Mouse (Mus musculus) gastrocnemius, postnatal 4 days (tissue): ENCODE data around the gene Rasal2. TPM values are rescaled to one million over a fixed set of nuclear protein-coding genes. Genes with fewer than 3 reads are reported as not detected.

Experiments
- DNase-seq, 2 experiments: peaks; one replicate each; pipeline ENCODE4 v3.0.0; 2021 to 2022; ENCODE audit warnings: low spot score in 2 of 2, mixed read lengths in 2 of 2
- total RNA-seq, 2 experiments: library from RNA; stranded (reverse); gene quantifications; 2 replicates each; pipeline ENCODE4 v1.2.3; 2021

The Rasal2 gene
- total RNA-seq, 2 experiments from 2014 or later, result 15.7 to 20.9 TPM

GRCm38 (mm10) chr1:157443026-157443722, 30.8 kb upstream of the Rasal2 start:
- DNase-seq, result peak in 1 of 2 experiments; percentile 11

- no peak for DNase-seq
These were observed 27.7 kb upstream of the Rasal2 start for GRCm38 (mm10) chr1:157439973-157440641.

GRCm38 (mm10) chr1:157439101-157439500, 26.7 kb upstream of the Rasal2 start:
- DNase-seq, result no peak

GRCm38 (mm10) chr1:157438290-157438689, 25.9 kb upstream of the Rasal2 start:
- no peak for DNase-seq

- no peak for DNase-seq
These were observed 23.5 kb upstream of the Rasal2 start for GRCm38 (mm10) chr1:157435926-157436325.

GRCm38 (mm10) chr1:157434404-157434803, 22.0 kb upstream of the Rasal2 start:
- no peak for DNase-seq

GRCm38 (mm10) chr1:157433316-157433715, 20.9 kb upstream of the Rasal2 start:
- DNase-seq, result no peak

GRCm38 (mm10) chr1:157428366-157428765, 16.0 kb upstream of the Rasal2 start:
- DNase-seq, result no peak

- no peak for DNase-seq
These were observed 15.2 kb upstream of the Rasal2 start for GRCm38 (mm10) chr1:157427604-157428003.

- no peak for DNase-seq
These were observed 14.5 kb upstream of the Rasal2 start for GRCm38 (mm10) chr1:157426933-157427332.

GRCm38 (mm10) chr1:157425741-157426427, 13.5 kb upstream of the Rasal2 start:
- no peak for DNase-seq

- DNase-seq, result no peak
These were observed 5.5 kb upstream of the Rasal2 start for GRCm38 (mm10) chr1:157417861-157418260.

- DNase-seq, result no peak
These were observed 5.0 kb upstream of the Rasal2 start for GRCm38 (mm10) chr1:157417414-157417813.

- DNase-seq, result no peak
These were observed 4.2 kb upstream of the Rasal2 start for GRCm38 (mm10) chr1:157416628-157417027.

GRCm38 (mm10) chr1:157415771-157416170, 3.4 kb upstream of the Rasal2 start:
- no peak for DNase-seq

- peak; percentile 43 to 69 for DNase-seq
These were observed 549 bp downstream of the Rasal2 start for GRCm38 (mm10) chr1:157411711-157412380.

GRCm38 (mm10) chr1:157411341-157411710, 1.1 kb downstream of the Rasal2 start:
- DNase-seq, result no peak

GRCm38 (mm10) chr1:157410937-157411336, 1.5 kb downstream of the Rasal2 start:
- no peak for DNase-seq

GRCm38 (mm10) chr1:157409648-157410047, 2.7 kb downstream of the Rasal2 start:
- DNase-seq, result no peak

GRCm38 (mm10) chr1:157388027-157388426, 24.4 kb downstream of the Rasal2 start:
- no peak for DNase-seq

GRCm38 (mm10) chr1:157380694-157381093, 31.7 kb downstream of the Rasal2 start:
- no peak for DNase-seq

GRCm38 (mm10) chr1:157370397-157370796, 42.0 kb downstream of the Rasal2 start:
- no peak for DNase-seq
